21 mouse cellular contexts compared by ENCODE assay signal in the genomic region with DNA sequence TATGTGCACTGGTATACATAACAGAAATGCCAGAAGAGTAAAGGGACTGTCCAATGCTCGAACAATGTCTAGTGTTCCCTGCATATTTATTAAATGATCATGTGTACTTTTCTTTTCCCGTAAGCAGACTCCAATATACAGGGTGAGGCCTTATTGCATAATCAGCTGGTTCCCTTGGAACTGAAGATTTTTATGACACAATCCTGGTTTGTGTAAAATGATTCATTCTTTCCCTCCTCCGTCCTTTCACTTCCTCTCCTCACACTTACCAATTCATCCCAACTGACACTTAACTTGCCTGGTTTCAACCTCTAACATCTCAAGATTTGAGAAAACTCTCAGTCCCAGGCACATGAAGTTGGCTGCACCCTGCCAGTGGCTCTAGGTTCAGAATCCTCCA. TPM values are rescaled to one million over a fixed set of nuclear protein-coding genes. Genes with fewer than 3 reads are reported as not detected.
DNase-seq lines count a peak whose midpoint lies in the region; ATAC-seq and TF ChIP-seq lines count a peak whose summit lies in the region.
"Had no signal": no experiment of that assay in that cellular context is flagged by ENCODE, and none has a peak within 500 bp of the region (broad histone marks: within the 10 kb centered on the region; RNA-seq: fewer than 3 reads in every experiment).

No protein-coding gene starts in this region.

- TF ChIP-seq EP300 in heart, adult 2 months (IDR thresholded peaks at IDR 0.05; ENCODE audit: insufficient read depth, low read depth, low read length): no peak

- H3K9me3 ChIP-seq in intestine, embryonic 16.5 days (ENCODE audit: control insufficient read depth, low read length): no peaks in the 10 kb centered on the region
- H3K9me3 ChIP-seq: forebrain, embryonic 15.5 days; heart, embryonic 15.5 days; hindbrain, embryonic 13.5 days; limb, embryonic 12.5 days; midbrain, embryonic 12.5 days had no signal

- no peak overlapping the region for H3K4me2 ChIP-seq in intestine, embryonic 16.5 days (ENCODE audit: low read depth, low read length)
- H3K4me2 ChIP-seq: forebrain, embryonic 15.5 days; heart, embryonic 15.5 days; hindbrain, embryonic 13.5 days; limb, embryonic 12.5 days; lung, embryonic 14.5 days; midbrain, embryonic 12.5 days had no signal

- no peaks in the 10 kb centered on the region for H3K36me3 ChIP-seq in heart, adult 2 months (ENCODE audit: control insufficient read depth, insufficient read depth, low read length)
- no peaks in the 10 kb centered on the region for H3K36me3 ChIP-seq in intestine, embryonic 16.5 days (ENCODE audit: control insufficient read depth, insufficient read depth, low read length)
- no peaks in the 10 kb centered on the region for H3K36me3 ChIP-seq in small intestine, adult 2 months (ENCODE audit: control insufficient read depth, insufficient read depth, low read length)
- H3K36me3 ChIP-seq: forebrain, embryonic 15.5 days; G1E; heart, embryonic 15.5 days; hindbrain, embryonic 13.5 days; limb, embryonic 12.5 days; midbrain, embryonic 12.5 days had no signal

- H3K79me2 ChIP-seq in heart, adult 2 months (replicated peaks; ENCODE audit: control insufficient read depth, insufficient read depth, low read length): no peaks in the 10 kb centered on the region

- no peak overlapping the region for H3K4me3 ChIP-seq in heart, adult 2 months
- no peak overlapping the region for H3K4me3 ChIP-seq in intestine, embryonic 16.5 days (ENCODE audit: low read length)
- no peak overlapping the region for H3K4me3 ChIP-seq in small intestine, adult 2 months (ENCODE audit: low read depth, low read length)
- H3K4me3 ChIP-seq: forebrain, embryonic 15.5 days; heart, embryonic 15.5 days; hindbrain, embryonic 13.5 days; limb, embryonic 12.5 days; midbrain, embryonic 12.5 days had no signal

- no peaks in the 10 kb centered on the region for H3K27me3 ChIP-seq in heart, adult 2 months (ENCODE audit: control insufficient read depth, insufficient read depth, low read length)
- H3K27me3 ChIP-seq in intestine, embryonic 16.5 days (replicated peaks; ENCODE audit: control insufficient read depth, insufficient read depth, low read length): no peaks in the 10 kb centered on the region; the same call in 1 of the 2 replicates
- no peaks in the 10 kb centered on the region for H3K27me3 ChIP-seq in small intestine, adult 2 months (ENCODE audit: control insufficient read depth, insufficient read depth, low read length)

- intact Hi-C loops in heart, adult 2 months (cut with DNase I): no loop called here
- intact Hi-C loops in left cerebral cortex, postnatal 14 days (cut with DNase I): loop anchor here (5.0 kb wide), 1 partner anchor 51 kb away; no protein-coding TSS in a partner anchor

- 66% methylated on average over 3 of the region's 3 CpGs for WGBS in heart, adult 2 months
- WGBS in intestine, embryonic 16.5 days: 59% methylated on average over 3 of the region's 3 CpGs
- 22% methylated on average over 3 of the region's 3 CpGs for WGBS in small intestine, adult 2 months

- no peak overlapping the region for H3K9ac ChIP-seq in heart, adult 2 months (ENCODE audit: low read depth, low read length)
- H3K9ac ChIP-seq in intestine, embryonic 16.5 days (ENCODE audit: low read depth, low read length): no peak overlapping the region
- H3K9ac ChIP-seq: forebrain, embryonic 15.5 days; heart, embryonic 15.5 days; hindbrain, embryonic 13.5 days; limb, embryonic 12.5 days; lung, embryonic 14.5 days; midbrain, embryonic 12.5 days had no signal

- peak; percentile 66 for ATAC-seq in intestine, embryonic 16.5 days
- ATAC-seq: forebrain, embryonic 15.5 days had no signal

- peaks cover 3% of the 10 kb centered on the region; the same call in 1 of the 2 replicates for H3K4me1 ChIP-seq in heart, adult 2 months (ENCODE audit: control insufficient read depth, insufficient read depth, low read length)
- 0 out of 2 replicates have a peak, but pooled peaks cover 6% of the 10 kb centered on the region for H3K4me1 ChIP-seq in intestine, embryonic 16.5 days (ENCODE audit: control insufficient read depth, insufficient read depth, low read length)
- peaks cover 16% of the 10 kb centered on the region; the same call in 1 of the 2 replicates for H3K4me1 ChIP-seq in small intestine, adult 2 months (ENCODE audit: control insufficient read depth, insufficient read depth, insufficient read length, low read length)

- peak; percentile 85 for DNase-seq in heart, adult 11 months
- DNase-seq in heart, adult 2 months: no peak
- peak; percentile 42 for DNase-seq in lung, postnatal 36 days
- no peak for DNase-seq in lung, postnatal 4 days
- DNase-seq in layer of hippocampus, adult 9-11 months: no peak
- no peak for DNase-seq in left cerebral cortex, postnatal 14 days (ENCODE audit: low spot score in 2 of 2)
- DNase-seq: adrenal gland, postnatal 10 days; cerebellum, postnatal 10 days; gastrocnemius, postnatal 14 days; kidney, adult 11 months; kidney, postnatal 25 days; lung, embryonic 14.5 days; right cerebral cortex, postnatal 25 days had no signal

- no peak for TF ChIP-seq POLR2A in heart, adult 2 months (IDR thresholded peaks at IDR 0.05; ENCODE audit: insufficient read depth, low read depth, low read length)
- TF ChIP-seq POLR2A in small intestine, adult 2 months (IDR thresholded peaks at IDR 0.05; ENCODE audit: low read depth, low read length): no peak

- TF ChIP-seq CTCF in heart, adult 2 months (IDR thresholded peaks at IDR 0.05): no peak
- TF ChIP-seq CTCF in small intestine, adult 2 months (IDR thresholded peaks at IDR 0.05; ENCODE audit: extremely low read depth, insufficient read length, insufficient replicate concordance, low read depth, low read length): no peak

- H3K27ac ChIP-seq in heart, adult 2 months: no peak overlapping the region
- no peak overlapping the region for H3K27ac ChIP-seq in intestine, embryonic 16.5 days (ENCODE audit: low read length)
- peak overlapping the region; percentile 87 for H3K27ac ChIP-seq in small intestine, adult 2 months (ENCODE audit: insufficient read depth, low read depth, low read length)
- H3K27ac ChIP-seq: forebrain, embryonic 15.5 days; heart, embryonic 15.5 days; hindbrain, embryonic 13.5 days; limb, embryonic 12.5 days; midbrain, embryonic 12.5 days had no signal

RNA-seq across cellular contexts. Expression of gene Gda, which starts 3.5 kb away (rescaled TPM):
- 10 to 100 TPM; 17.5 to 38.7 TPM for total RNA-seq in heart, adult 2 months (2021)
- polyA plus RNA-seq in heart, adult 2 months (2012; rRNA removed): 4.3 and 5.0 TPM in 2 replicates
- polyA plus RNA-seq in intestine, embryonic 16.5 days (2015; fragmentation: Nextera tagmentation; extraction: Ambion mirVana): 17.0 and 20.3 TPM in 2 replicates
- polyA plus RNA-seq in small intestine, adult 2 months (2012; rRNA removed): 57.5 and 122 TPM in 2 replicates
- total RNA-seq in left cerebral cortex, postnatal 14 days (2021): 100 to 1,000 TPM; 246 to 253 TPM
- polyA plus RNA-seq: limb, embryonic 12.5 days; midbrain, embryonic 12.5 days had no signal

Comparison
In these comparisons a context has a peak if more than half of its experiments do, and no peak if none do; other contexts are left out.
1. DNase-seq: peak in heart, adult 11 months (single experiment) and lung, postnatal 36 days (single experiment); none in heart, adult 2 months (0 of 2), lung, postnatal 4 days (0 of 2), layer of hippocampus, adult 9-11 months (single experiment) and left cerebral cortex, postnatal 14 days (0 of 2).